Mouse (Mus musculus) midbrain, embryonic 15.5 days (tissue): ENCODE measurements around the gene Fam69b. TPM values are rescaled to one million over a fixed set of nuclear protein-coding genes. Genes with fewer than 3 reads are reported as not detected.

Experiments
- ATAC-seq: fragments of 200-750 bp; cut with Nextera tagmentation; replicated peaks from 2 replicates; pipeline ENCODE4 v1.8.0; 2017; ENCODE audit warnings: moderate TSS enrichment
- H3K27ac ChIP-seq: fragments of 300-500 bp; sonication (generic); 2 replicates; pipeline ENCODE4 v1.5.1; 2015; ENCODE audit warnings: mild to moderate bottlenecking, inconsistent platforms
- H3K27me3 ChIP-seq: fragments of 300-500 bp; sonication (generic); replicated peaks from 2 replicates; pipeline ENCODE4 v1.6.1; 2015; ENCODE audit warnings: inconsistent platforms
- H3K36me3 ChIP-seq: fragments of 300-500 bp; sonication (generic); replicated peaks from 2 replicates; pipeline ENCODE4 v1.6.1; 2015; ENCODE audit warnings: inconsistent platforms
- H3K4me1 ChIP-seq: fragments of 300-500 bp; sonication (generic); 2 replicates; pipeline ENCODE4 v1.6.1; 2015; ENCODE audit warnings: inconsistent platforms
- H3K4me2 ChIP-seq: fragments of 300-500 bp; sonication (generic); 2 replicates; pipeline ENCODE4 v1.6.1; 2015; ENCODE audit warnings: inconsistent platforms, mild to moderate bottlenecking, moderate library complexity
- H3K4me3 ChIP-seq: fragments of 300-500 bp; sonication (generic); 2 replicates; pipeline ENCODE4 v1.5.1; 2015; ENCODE audit warnings: mild to moderate bottlenecking, inconsistent platforms
- H3K9ac ChIP-seq: fragments of 300-500 bp; sonication (generic); 2 replicates; pipeline ENCODE4 v1.6.1; 2015; ENCODE audit warnings: mild to moderate bottlenecking, inconsistent platforms
- H3K9me3 ChIP-seq: fragments of 300-500 bp; sonication (generic); 2 replicates; pipeline ENCODE4 v1.6.1; 2016; ENCODE audit warnings: inconsistent platforms
- WGBS: fragments of 180-500 bp; shearing (Covaris S2); methylation state at CpG from one replicate; pipeline ENCODE4 v1.1.7; 2015; ENCODE audit warnings: mixed read lengths; 5-methylcytosine and 5-hydroxymethylcytosine counted together
- polyA plus RNA-seq: library from polyadenylated mRNA; unstranded; fragments of >200 nt; fragmentation: Nextera tagmentation; extraction: Ambion mirVana; gene quantifications from 2 replicates; pipeline ENCODE4 v1.2.1, GENCODE M21; 2015

Fam69b gene
- polyA plus RNA-seq, 1 experiment from 2014 or later = 168 TPM

DNA sequence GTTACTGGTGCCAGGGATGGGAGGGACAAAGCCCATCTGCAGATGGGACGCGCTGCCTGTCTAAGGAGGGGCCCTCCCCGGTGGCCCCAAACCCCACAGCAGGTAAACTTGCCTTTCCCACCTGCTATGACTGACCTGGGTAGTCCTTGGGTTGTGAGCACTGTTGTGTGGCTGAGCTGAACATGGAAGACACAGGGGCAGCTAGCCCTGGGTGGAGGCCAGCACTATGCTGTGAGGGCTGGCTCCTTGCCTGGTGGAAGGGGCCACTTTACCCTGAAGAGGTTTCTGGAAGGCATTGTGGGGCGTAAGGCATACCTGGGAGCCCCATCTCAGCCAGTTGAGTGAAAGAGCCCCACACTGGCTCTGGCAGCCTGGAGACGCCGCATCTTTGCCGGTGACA lies 37.3 kb upstream of the Fam69b start:
- H3K27me3 ChIP-seq = no peaks in the 10 kb centered on the region
- peaks cover 12% of the 10 kb centered on the region for H3K4me1 ChIP-seq
- no peak overlapping the region for H3K4me3 ChIP-seq
- WGBS = 91% methylated on average over 7 of the region's 7 CpGs
- no peaks in the 10 kb centered on the region for H3K9me3 ChIP-seq
- no peak overlapping the region for H3K27ac ChIP-seq
- no peak overlapping the region for H3K4me2 ChIP-seq
- ATAC-seq = no peak
- H3K9ac ChIP-seq = no peak overlapping the region
- no peaks in the 10 kb centered on the region for H3K36me3 ChIP-seq

DNA sequence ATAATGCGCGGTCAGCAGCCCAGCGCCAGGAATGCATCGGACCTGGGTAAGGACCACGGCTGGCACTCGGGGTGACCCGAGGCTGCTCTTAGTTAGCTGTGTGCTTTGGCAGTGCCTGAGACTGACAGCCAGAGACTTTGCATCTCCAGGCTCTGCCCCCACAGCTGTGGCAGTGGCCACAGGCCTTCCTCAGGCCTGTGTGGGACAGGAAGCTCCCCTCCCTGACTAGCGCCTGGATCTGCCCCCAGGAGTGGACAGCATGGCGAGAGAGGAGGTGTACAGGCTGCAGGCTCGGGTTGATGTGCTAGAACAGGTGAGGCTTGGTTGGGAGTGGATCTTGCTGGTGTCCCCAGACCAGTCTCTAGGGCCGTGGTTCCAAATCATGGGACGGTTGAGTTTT lies 36.8 kb upstream of the Fam69b start:
- no peaks in the 10 kb centered on the region for H3K36me3 ChIP-seq
- H3K4me3 ChIP-seq = no peak overlapping the region
- no peak overlapping the region for H3K4me2 ChIP-seq
- no peaks in the 10 kb centered on the region for H3K27me3 ChIP-seq
- H3K9ac ChIP-seq = no peak overlapping the region
- peaks cover 9% of the 10 kb centered on the region for H3K4me1 ChIP-seq
- H3K27ac ChIP-seq = no peak overlapping the region
- WGBS = 83% methylated on average over 12 of the region's 12 CpGs
- ATAC-seq = no peak
- H3K9me3 ChIP-seq = no peaks in the 10 kb centered on the region

DNA sequence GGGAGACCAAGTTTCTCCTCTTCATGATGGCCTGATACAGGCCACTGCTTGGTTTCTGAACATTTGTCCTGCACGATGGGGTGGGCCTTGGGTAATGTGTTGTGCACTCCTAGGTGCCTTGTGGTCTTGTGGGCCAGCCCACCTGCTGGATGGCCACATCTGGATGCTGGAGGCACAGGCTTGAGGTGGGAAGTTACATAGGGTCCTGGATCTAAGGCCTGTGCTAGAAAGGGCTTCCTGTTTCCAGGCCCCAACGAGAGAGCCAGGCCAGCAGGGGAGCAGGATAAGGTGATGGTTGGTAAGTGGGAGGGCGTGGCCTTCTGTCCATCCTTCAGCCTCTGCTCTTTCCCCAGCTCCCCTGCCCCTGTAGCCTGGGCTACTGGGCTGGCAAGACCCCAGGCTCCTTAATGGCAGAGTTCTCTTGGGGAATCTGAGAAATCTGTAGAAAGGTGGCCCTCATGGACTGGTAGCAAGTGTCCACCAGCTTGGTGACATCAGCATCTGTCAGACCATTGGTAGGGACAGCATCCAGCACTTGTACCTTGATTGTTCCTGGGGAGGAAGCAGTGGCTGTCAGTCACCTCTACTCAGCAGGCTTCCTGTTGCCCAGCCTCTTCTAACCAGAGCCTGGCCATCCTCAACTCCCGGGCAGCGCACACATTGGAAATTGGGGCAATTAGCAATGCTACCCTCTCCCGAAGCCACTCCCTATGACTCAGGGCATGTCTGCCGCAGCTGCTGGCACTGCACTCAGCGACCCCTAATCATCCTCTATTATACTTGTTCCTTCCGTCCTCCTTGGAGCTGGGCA lies 34.8 kb upstream of the Fam69b start:
- H3K9ac ChIP-seq = no peak overlapping the region

DNA sequence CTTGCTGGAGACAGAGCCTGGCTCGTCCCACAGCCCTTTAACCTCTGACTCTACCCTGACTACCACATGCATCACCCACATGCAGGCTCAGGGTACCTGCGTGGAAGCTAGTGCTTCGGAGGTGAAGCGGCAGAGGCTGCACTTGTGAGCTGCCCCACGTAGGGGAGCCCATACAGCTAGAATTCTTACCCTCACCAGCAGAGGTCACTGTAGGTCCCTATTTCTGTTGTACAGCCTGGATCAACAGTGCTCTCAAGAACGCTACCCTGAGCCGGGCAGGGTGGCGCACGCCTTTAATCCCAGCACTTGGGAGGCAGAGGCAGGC lies 34.3 kb upstream of the Fam69b start:
- Histone ChIP-seq H3K9me3 (no peaks in the 10 kb centered on the region), H3K36me3 (no peaks in the 10 kb centered on the region), H3K27me3 (no peaks in the 10 kb centered on the region), H3K4me2 (no peak overlapping the region), H3K9ac (no peak overlapping the region), H3K27ac (no peak overlapping the region), H3K4me3 (no peak overlapping the region), H3K4me1 (no peaks in the 10 kb centered on the region)
- 72% methylated on average over 9 of the region's 9 CpGs for WGBS
- no peak for ATAC-seq

More for the DNA sequence above, 34.8 kb upstream of the Fam69b start:
- Histone ChIP-seq H3K4me3 (no peak overlapping the region), H3K27ac (no peak overlapping the region), H3K4me2 (no peak overlapping the region), H3K36me3 (no peaks in the 10 kb centered on the region), H3K9me3 (no peaks in the 10 kb centered on the region), H3K4me1 (no peaks in the 10 kb centered on the region), H3K27me3 (no peaks in the 10 kb centered on the region)
- 79% methylated on average over 9 of the region's 9 CpGs for WGBS
- ATAC-seq = no peak

DNA sequence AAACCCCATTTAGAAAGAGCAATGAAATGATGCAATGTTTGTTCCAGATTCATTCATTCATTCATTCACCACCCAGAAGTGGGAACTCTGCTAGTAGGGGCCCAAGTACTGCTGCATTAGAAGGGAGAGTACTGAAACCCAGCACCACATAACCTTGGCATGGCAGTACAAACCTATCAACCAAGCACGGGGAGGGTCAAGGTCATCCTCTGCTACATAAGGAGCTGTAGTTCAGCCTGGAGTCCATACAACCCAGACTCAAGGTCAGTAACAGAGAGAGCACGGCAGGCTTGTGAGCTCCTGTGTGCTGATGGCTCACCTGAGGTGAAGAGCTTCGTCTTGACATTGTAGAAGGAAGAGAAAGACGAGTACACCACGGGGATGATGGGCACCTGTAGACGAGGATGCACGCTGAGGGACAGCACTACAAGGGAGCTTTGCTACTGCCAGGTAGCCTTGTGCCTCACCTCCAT lies 33.8 kb upstream of the Fam69b start:
- no peak overlapping the region for H3K9ac ChIP-seq
- H3K4me1 ChIP-seq = no peaks in the 10 kb centered on the region
- H3K36me3 ChIP-seq = no peaks in the 10 kb centered on the region
- no peak for ATAC-seq
- no peaks in the 10 kb centered on the region for H3K9me3 ChIP-seq
- WGBS = 90% methylated on average over 7 of the region's 7 CpGs
- no peak overlapping the region for H3K4me3 ChIP-seq
- no peak overlapping the region for H3K27ac ChIP-seq
- no peaks in the 10 kb centered on the region for H3K27me3 ChIP-seq
- H3K4me2 ChIP-seq = no peak overlapping the region

DNA sequence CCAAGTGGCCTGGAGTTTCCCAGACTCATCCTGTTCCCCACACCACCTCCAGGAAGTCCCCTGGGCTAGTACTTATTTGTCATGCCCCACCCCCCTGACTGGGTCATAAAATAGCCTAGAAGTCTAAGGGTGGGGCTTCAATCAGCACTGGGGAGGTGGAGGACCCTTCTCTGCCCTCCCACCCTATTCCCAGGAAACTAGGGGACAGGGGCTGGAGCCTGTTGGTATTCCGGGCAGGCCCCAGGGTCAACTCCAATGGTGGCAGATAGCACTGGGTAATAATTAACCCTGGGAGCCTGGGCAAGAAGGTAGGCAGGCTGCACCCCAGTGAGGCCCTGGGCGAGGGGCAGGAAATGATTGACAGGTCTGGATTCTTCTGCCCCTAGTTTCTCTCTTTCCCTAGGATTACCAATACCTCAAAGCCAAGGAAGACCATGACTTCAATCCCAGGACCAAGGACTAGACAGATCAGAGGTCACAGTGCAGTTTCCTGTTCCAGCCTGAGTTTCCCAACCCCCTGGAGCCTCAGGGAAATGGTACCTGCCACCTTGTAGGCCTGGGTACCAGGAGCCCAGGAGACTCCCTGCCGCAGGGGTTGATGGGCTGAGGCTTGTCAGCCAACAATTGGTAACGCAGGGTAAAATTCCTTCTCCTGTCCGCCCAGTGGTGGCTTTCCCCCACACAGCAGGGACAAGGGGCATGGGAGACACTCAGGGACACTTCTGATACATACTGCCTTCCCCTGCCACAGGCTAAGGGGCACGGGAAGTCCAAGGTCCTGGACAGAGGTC lies 33.1 kb upstream of the Fam69b start:
- Histone ChIP-seq H3K27ac (no peak overlapping the region), H3K4me2 (no peak overlapping the region), H3K4me3 (no peak overlapping the region), H3K9me3 (no peaks in the 10 kb centered on the region), H3K36me3 (no peaks in the 10 kb centered on the region), H3K27me3 (no peaks in the 10 kb centered on the region), H3K9ac (no peak overlapping the region), H3K4me1 (no peaks in the 10 kb centered on the region)
- 83% methylated on average over 6 of the region's 6 CpGs for WGBS
- ATAC-seq = no peak

DNA sequence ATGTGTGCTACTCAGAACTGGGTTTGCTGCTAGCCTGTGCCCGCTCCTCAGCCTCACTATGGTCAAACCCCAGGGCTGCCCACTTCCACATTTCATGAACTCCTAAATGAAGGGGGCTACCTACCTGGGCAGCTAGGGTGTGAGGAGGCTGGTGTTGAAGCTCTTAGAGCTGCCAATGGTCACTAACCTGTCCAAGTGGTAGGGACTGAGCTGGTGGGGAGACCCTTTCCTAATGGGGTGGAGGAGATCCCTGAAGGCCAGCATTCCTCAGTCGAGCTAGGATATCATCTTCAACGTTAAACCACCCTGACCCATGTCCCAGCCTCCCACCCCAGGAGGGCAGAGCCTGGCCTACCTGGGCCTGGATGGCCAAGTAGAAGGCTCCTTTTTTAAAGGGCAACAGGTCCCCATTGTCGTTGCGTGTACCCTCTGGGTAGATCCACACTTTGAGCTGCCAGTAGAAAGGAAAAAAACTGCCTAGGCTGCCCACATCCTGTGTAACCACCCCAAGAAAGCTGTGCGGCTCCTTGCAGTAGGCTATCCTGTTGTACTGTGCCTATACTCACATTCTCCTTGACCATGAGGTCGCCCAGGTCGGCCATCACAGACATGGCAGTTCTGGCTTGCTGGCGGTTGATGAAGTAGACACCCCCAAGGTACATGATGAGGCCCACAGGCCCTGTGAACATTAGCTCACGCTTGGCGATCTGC lies 32.4 kb upstream of the Fam69b start:
- WGBS = 86% methylated on average over 11 of the region's 11 CpGs
- no peak overlapping the region for H3K4me3 ChIP-seq
- H3K9ac ChIP-seq = no peak overlapping the region
- no peak overlapping the region for H3K27ac ChIP-seq
- no peaks in the 10 kb centered on the region for H3K27me3 ChIP-seq
- H3K36me3 ChIP-seq = no peaks in the 10 kb centered on the region
- H3K4me1 ChIP-seq = no peaks in the 10 kb centered on the region
- no peaks in the 10 kb centered on the region for H3K9me3 ChIP-seq
- no peak for ATAC-seq
- no peak overlapping the region for H3K4me2 ChIP-seq

DNA sequence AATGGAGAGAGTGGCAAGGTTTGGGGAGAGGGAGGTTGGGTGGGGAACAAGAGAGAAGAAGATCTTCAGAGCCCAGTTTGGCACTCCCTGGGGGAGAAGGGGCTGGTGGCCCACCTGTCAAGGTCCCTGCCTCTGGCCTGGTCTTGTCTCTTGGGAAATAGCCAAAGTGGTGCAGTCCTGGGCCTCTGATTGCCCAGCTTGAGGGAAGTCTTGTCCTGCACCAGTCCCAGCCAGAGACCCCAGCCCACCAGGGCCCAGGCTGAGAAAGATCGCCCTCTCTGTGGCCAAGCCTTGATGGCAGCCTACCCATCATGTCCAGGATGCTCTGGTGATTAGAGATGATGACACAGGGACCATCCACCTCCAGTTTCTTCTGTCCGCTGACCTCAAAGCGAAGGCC lies 31.4 kb upstream of the Fam69b start:
- ATAC-seq = no peak
- no peak overlapping the region for H3K27ac ChIP-seq
- H3K4me3 ChIP-seq = no peak overlapping the region
- no peaks in the 10 kb centered on the region for H3K27me3 ChIP-seq
- no peak overlapping the region for H3K4me2 ChIP-seq
- H3K36me3 ChIP-seq = no peaks in the 10 kb centered on the region
- H3K9ac ChIP-seq = no peak overlapping the region
- no peaks in the 10 kb centered on the region for H3K9me3 ChIP-seq
- 96% methylated on average over 3 of the region's 3 CpGs for WGBS
- no peaks in the 10 kb centered on the region for H3K4me1 ChIP-seq

DNA sequence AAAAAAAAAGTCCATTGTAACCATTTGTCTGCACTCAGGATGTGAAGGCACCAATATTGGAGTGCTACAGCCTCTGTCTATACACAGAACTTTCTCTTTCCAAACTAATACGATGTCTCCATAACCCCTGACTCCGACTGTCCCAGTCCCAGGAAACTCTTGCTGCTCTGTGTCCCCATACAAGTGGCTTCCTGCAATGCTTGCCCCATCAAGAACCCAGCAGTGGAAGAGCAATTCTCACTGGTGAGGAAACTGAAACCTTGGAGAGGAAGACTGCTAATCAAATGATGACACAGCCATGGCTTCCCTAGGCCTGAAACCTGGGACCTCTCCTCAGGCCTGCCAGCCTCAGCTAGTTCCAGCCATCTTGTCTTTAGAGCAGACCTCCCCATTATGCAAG lies 30.4 kb upstream of the Fam69b start:
- H3K4me3 ChIP-seq = no peak overlapping the region
- H3K27ac ChIP-seq = no peak overlapping the region
- H3K4me1 ChIP-seq = no peaks in the 10 kb centered on the region
- H3K27me3 ChIP-seq = peaks cover 5% of the 10 kb centered on the region
- 86% methylated on average over 2 of the region's 2 CpGs for WGBS
- no peak for ATAC-seq
- no peak overlapping the region for H3K4me2 ChIP-seq
- H3K9ac ChIP-seq = no peak overlapping the region
- no peaks in the 10 kb centered on the region for H3K36me3 ChIP-seq
- H3K9me3 ChIP-seq = no peaks in the 10 kb centered on the region

DNA sequence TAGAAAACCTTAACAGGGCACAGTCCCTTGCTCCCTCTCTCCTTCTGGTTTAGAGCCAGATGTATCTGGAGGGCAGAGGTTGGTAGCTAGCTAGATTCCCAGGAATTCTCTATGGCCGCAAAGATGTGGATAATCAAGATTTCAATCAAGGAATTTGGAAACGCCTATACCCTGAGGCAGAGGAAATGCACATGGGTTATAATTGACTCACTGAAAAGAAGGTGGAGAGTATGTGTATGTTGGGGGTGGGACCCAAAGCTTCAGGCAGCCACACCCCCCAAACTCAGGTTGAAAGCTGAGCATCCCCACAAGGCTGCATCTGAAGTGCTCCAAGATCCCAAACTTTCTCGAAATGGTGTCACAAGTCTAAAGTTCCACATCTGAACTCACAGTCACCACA lies 29.8 kb upstream of the Fam69b start:
- ATAC-seq = no peak
- WGBS = 89% methylated on average over 3 of the region's 3 CpGs
- no peaks in the 10 kb centered on the region for H3K36me3 ChIP-seq
- H3K9me3 ChIP-seq = no peaks in the 10 kb centered on the region
- peaks cover 1% of the 10 kb centered on the region for H3K4me1 ChIP-seq
- no peak overlapping the region for H3K9ac ChIP-seq
- peaks cover 11% of the 10 kb centered on the region for H3K27me3 ChIP-seq
- no peak overlapping the region for H3K4me3 ChIP-seq
- H3K4me2 ChIP-seq = no peak overlapping the region
- H3K27ac ChIP-seq = no peak overlapping the region

DNA sequence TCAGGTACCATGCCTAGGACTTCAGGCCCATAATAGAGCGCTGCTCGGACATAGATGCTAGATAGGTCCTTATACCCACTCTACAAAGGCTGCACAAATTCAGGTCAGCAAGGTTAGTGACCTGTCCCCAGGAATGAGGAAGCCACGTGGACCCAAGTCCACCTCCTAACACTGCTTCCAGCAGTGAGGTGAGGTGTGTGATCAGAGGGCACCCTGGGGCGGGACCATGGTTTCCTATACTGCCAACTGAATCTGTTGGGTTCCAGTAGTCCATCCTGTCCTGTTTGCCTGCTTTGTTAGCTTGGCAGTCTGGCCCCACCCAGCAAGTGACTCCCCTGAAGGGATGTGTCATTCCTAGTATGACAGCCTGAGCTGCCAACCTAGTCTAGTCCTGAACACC lies 28.3 kb upstream of the Fam69b start:
- H3K27ac ChIP-seq = no peak overlapping the region
- H3K4me1 ChIP-seq = peaks cover 12% of the 10 kb centered on the region
- WGBS = 86% methylated on average over 4 of the region's 4 CpGs
- H3K4me3 ChIP-seq = no peak overlapping the region
- no peak for ATAC-seq
- no peak overlapping the region for H3K4me2 ChIP-seq
- H3K9ac ChIP-seq = no peak overlapping the region
- H3K27me3 ChIP-seq = peaks cover 25% of the 10 kb centered on the region
- H3K9me3 ChIP-seq = no peaks in the 10 kb centered on the region
- H3K36me3 ChIP-seq = no peaks in the 10 kb centered on the region

DNA sequence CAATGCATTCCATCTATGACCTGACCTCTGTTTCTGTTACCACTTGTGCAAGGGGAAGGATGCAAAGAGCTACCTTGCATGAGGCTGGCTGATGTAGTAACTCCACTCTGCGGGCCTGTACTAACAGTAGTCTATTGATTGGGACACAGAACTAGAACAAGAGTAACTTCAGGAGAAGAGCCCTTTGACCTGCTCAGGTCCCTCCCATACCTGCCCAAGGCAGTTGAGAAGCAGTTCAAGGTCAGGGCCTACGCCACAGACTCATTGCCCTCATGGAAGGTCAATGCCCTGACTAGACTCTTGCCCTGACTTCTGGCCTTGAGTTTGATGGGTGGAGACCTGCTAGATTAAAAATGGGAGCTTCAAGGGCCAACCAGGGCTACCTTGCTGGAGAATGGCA lies 27.6 kb upstream of the Fam69b start:
- 89% methylated on average over 2 of the region's 2 CpGs for WGBS
- no peak overlapping the region for H3K4me2 ChIP-seq
- ATAC-seq = no peak

More for the DNA sequence above, 27.6 kb upstream of the Fam69b start:
- Histone ChIP-seq H3K36me3 (no peaks in the 10 kb centered on the region), H3K27me3 (peaks cover 25% of the 10 kb centered on the region), H3K4me1 (peaks cover 12% of the 10 kb centered on the region), H3K9ac (no peak overlapping the region), H3K9me3 (no peaks in the 10 kb centered on the region), H3K4me3 (no peak overlapping the region), H3K27ac (no peak overlapping the region)
